Mouse (Mus musculus) lung, postnatal 36 days (tissue): ENCODE results near the gene Mgat4e.
"Not testable (repeated sequence)": the region's sequence is repeated elsewhere in the genome, so short reads cannot be mapped to it uniquely, and the experiment has no call there.

ENCODE experiments used
- DNase-seq: peaks from one replicate; pipeline ENCODE4 v3.0.0; 2022; ENCODE audit warnings: mixed read lengths

The Mgat4e gene

DNA sequence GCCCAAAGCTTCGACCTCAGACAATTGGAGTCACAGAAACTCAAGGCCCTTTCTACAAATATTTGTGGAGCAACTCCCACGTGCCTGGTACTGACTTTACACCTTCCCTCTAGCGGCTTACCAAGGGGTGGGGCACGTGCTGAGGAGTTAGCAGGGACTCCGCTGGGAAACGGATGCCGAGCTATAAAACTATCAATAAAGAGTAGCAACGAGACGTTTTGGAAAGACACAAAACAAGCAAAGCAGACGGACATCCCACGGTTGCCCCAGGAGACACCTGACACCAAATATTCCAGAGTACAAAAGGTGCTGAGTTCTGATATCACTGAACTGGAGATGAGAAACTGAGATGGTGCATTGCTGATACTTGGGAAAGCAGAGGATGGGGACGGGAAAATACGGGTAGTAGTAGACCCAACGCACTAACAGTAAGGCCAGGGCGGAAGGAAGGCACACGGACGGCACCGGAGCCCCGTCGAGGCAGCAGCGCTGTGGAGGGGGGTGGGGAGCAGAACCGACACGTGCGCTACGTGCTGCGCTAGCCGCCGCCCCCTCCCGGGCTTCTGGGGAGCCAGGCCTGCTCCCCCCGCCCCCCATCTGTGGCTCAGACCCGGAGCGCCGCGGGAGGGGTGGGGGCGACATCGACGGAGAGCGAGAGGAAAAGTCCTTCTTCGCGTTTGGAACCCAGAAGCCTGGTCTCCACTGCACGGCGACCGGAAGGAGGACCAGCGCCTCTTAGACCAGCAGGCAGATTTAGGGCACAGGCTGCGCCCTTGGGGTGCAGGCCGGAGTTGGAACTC lies 6.6 kb upstream of the Mgat4e start:
- peak; percentile 43 for DNase-seq

DNA sequence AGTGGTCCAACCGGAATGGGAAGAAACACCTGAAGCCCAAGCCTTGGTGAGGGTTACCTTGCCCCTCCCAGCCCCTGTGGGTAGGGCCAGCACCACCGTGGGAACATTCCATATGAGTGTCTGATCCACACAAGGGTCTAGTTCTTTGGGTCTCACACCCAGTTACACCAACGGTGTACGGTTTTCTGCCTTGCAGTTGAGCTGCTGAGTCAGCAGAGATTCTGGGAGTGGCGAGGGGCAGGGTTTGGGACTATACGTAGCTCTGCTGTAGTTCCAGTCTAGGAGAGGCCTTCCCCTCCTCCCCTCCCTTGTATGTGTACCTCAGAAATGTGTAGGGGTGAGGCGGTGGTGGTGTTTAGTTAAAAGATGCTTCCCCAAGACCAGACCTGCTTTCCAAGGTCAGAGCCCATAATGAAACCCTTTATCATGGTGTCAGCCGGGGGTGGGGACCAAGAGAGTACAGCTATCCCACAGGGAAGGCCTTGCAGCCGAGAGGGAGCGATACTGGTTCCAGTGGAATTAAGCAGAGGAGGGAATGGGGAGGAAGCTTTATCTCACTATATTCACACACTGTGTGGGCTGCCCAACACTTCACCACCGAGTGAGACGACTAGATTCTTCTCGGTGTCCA lies 5.9 kb upstream of the Mgat4e start:
- peak; percentile 70 for DNase-seq

DNA sequence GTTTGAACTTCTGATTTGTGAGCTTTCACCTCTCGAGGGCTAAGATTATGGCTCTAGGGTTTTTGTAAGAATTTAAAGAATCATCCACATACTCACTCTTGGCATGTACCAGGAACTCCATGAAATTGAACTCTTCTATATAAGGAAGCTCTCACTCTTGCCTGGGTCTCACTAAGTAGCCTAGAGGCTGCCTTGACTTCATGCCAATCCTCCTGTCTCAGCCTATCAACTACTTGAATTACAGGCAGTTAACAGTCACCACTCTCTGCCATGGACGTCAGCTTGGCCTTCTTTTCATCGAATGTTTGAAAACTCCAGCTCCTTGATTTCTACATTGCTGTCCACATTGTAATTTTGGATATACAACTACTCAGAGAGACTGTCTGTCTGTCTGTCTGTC lies 2.9 kb upstream of the Mgat4e start:
- DNase-seq, result no peak

DNA sequence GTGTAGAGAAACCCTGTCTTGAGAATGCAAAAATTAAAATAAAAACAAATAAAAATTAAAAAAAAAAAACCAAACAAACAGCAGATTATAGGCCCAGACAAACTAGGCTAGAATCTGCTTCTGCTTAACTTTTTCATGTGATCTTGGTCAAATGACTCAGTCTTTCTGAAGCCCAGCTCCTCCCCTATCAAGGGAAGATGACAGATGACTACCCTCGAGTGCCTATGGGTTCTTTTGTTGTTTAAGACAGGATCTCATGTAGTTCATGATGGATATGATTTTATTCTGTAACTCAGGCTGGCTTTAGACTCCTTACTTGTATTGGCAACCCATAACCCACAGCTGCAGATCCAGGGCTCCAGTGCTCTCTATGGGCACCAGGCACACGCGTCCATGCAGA lies 2.4 kb upstream of the Mgat4e start:
- DNase-seq, result no peak

DNA sequence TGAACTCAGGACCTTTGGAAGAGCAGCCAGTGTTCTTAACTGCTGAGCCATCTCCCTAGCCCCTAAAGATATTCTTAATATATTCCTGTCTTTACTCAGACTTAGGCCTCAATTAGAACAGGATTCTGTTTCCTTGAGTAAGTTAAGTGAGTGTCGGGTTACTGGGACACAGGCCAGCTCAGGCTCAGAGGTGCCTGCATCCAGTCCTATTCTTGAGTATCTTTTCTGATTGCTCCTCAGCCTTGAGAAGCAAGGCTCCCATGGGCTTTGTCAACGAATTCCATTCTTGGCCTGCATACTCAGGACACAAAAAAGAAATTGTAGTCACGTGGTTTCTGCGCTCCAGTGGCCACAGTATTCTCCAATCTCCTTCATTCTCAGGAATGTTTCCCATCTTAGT lies 1.3 kb downstream of the Mgat4e start:
- DNase-seq, result no peak

DNA sequence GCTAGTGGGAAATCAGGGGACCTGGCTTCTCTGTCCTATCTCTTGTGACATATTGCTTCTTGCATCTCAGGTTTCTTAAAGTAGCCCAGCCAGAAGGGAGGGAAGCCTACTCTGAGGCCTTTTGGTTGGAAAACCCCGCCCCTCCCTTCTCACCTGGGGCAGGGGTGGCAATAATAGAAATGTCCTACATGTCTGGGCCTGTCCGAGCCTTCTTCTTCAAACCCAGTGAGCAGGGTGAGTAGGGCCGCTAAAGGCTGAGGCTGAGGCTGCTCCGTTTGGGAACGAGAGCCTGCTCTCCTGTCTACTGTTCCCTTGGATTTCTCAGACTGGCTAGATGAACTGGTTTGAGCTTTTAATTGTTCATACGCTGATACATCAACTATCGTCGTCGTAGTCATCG lies 8.9 kb downstream of the Mgat4e start:
- no peak for DNase-seq

DNA sequence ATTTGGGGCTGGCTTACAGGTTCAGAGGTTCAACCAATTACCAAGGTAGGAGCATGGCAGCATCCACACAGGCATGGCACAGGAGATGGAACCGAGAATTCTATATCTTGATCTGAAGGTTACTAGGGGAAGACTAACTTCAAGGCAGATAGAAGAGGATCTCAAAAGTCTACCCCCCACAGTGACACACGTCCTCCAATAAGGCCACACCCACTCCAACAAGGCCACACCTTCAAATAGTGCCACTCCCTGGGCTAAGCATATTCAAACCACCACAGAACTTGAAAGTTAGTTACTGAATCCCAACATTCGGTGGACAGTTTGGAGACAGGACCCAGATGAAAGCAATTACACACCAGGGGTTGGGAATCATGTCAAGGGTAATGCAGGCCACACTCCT lies 14.0 kb downstream of the Mgat4e start:
- no peak for DNase-seq

DNA sequence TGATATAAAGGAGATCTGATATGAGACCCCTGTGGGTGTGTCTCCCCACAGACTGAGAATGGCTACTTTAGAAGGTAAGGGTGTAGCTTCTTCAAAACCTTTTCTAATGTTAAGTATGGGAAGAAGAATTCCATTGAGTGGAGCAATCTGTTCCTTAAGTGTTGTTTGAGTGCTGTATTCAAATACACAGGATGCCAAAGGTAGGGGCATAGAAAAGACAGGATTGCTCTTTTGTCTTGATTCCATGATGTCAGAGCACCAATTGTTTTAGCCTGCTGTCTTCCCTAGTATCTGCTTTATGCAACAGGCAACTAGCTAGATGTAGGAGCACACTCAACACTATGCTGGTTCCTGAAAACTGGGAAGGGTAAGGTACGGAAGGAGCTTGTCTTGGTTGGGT lies 14.4 kb downstream of the Mgat4e start:
- no peak for DNase-seq

DNA sequence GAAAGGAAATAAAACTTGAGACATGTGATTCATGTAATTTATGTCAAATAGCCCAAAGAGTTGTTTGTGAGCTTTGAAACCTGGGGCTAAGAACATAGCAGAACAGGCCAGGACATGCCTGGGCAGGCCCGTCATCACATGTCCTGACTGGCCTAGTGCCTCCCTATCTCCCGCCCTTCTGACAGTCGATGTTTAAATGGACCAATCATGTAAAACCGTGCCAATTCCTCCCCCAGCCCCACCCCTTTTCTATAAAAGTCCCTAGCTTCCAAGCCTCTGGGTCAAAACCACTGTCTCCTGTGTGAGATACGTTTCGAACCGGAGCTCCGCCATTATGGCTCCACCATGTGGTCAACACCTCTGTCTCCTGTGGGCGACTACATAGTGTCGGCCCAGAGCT lies 15.8 kb downstream of the Mgat4e start:
- DNase-seq, result not testable (repeated sequence)

DNA sequence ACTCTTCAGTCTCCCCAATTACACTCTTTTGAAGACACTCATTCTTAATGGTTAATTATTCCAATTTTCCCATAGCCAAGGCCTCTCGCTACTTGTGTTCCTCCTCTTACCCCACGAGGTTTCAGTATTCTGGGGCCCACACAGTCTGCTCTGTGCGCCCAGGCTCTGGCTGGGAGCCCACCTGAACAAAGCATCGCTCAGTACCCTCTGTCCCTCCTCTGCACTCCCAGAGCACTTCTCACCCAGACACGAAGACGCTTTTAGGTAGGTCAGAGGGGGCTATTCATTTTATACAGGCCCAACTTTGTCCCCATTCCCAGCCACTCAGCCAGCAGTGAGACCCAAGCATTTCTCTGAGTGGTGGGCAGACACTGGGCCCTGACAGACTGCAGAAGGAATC lies 18.9 kb downstream of the Mgat4e start:
- DNase-seq, result no peak

DNA sequence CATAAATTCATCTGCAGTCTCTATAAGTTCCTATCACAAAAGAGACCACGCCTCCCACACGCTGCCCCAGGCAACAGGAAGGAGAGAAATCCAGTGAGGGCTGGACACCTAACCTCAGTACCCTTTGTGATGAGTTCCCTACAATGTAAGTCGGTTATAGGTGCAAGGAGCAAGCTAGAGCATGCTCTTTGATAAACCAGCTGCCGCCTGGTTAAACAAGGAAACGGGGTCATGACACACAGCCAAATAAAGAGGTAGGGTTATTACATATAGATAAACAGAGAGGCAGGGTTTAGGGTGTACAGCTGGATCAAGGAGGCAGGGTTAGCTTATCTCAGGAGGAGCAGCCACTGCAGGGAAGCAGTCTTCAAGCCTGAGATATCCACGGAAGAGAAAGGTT lies 22.7 kb downstream of the Mgat4e start:
- DNase-seq, result no peak

DNA sequence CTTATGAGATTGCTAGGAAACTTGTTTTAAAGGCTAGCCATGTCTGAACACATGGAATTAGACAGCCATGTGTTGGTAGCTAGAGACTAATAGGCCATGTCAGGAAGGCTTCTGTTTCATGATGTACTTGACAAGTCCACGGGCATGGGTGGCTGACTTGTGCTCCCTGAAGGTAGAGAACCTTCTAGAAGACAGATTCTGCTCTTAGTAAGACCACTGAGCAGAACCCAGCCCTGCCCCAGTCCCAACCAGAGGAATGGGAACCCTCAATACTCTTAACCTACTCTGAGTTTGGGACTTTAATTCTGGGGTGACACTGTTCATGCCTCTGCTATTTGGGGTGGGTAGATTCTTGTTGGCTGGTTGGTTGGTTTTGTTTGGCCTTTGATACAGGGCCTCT lies 24.5 kb downstream of the Mgat4e start:
- no peak for DNase-seq

DNA sequence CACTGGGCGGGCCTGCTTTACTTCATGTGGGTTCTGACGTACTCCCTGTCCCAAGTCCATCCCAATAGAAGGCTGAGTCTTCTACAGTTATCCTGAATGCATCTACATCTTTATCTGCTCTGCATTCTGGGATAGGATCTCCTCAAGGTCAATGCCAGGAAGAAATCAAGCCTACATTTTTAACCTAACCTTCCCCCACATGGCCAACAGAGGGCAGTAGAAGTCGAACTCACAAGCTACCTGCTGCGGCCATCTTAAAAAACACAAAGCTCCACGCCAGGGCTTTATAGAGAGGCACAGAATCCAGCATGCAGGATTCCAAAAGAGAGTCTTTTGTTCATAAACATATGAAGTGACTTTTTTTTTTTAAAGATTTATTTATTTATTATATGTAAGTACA lies 25.1 kb downstream of the Mgat4e start:
- DNase-seq, result peak; percentile 70

DNA sequence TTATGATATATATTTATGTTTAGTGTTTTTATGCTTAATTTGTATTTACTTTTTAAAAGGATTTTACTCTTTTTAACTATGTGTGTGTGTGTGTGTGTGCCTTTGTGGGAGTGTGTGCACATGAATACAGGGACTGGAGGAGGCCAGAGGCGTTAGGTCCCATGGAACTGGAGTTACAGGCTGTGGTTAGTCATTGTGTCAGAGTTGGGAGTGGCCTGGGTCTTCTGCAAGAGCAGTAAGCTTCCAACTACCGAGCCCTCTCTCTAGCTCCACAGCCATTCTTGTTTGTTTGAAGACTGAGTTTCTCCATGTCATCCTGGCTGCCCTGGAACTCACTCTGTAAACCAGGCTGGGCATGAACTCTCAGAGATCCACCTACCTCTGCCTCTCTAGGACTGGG lies 27.2 kb downstream of the Mgat4e start:
- DNase-seq, result no peak

DNA sequence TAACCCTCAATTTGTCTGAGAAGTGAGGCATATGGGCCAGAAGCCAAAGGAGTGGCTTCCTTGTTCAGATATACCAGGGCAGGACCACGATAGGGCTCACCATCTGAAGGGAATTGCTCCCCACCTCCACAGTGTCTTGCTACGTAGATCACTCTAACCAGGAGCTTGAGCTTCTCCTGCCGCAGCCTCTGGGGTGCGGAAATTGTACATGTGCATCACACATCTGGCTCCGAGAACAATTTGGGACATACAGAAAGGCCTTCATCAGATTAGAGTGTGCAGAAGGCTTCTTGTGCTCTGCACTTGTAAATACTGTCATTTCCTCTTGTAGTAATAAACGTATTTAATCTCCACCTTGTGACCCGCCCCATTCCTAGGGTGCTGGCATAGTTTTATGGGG lies 28.3 kb downstream of the Mgat4e start:
- DNase-seq, result no peak

DNA sequence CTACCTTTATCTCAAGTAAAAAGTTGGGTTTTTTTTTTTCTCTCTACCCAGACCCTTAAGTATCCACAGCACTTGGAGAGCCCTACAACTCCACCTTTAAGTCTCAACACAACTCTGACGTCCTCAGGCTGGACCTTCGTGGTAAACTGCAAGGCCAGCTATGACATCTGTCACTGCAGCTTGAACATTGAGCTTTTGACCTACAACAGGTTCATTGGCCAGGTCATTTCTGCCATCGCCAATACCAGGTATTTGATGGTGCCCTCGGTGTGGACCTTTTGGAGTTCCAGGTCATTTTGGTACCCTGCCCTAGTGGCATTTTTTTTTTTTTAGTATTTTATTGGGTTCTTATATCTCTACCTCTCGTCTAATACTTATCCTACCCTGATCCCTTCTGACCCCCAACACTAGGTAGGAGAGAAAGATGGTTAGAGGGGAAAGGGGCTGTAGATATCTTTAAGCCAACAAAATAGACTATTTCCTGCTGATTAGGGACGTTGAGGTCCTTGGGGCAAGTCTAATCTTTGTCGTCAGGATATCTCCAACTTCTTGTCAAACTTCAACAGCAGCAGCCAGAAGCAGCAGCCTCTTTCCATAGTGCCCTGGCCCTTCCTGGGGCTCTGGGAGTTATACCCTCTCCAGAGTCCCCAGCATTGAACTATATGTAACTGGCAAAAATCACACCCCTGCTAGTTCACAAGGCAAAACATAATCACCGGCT lies 29.3 kb downstream of the Mgat4e start:
- no peak for DNase-seq

DNA sequence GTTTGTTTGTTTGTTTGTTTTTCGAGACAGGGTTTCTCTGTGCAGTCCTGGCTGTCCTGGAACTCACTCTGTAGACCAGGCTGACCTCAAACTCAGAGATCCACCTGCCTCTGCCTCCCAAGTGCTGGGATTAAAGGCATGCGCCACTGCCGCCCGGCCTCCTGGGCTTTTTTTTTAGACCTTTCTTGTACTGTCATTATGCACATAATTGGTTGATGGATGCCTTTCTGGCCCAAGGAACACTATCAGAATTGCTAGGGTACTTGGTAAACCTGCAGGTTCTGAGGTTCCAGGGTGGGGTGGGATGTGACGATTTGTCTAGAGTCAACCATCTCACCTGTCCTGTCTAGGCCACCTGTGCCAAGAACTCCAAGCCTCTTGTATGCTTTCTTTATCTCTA lies 30.3 kb downstream of the Mgat4e start:
- not testable (repeated sequence) for DNase-seq

DNA sequence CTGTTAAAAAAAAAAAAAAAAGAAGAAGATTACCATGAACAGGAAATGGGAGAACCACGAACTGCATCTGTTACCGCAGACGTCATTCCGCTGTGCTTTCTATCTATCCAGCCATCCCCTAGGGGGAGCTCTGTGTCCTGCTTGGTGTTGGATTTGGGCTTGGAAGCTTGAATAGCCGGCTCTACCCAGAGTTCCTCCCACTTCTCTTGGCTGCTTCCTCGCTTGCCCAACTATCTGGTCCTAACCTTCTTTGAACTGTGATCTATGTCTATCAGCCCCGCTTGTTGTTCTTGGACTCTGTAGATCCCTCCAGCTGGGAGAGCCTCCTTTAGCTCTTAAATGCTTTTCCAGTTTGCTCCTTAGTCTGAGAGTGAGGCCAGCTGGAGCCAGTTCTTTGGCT lies 30.8 kb downstream of the Mgat4e start:
- peak; percentile 96 for DNase-seq

DNA sequence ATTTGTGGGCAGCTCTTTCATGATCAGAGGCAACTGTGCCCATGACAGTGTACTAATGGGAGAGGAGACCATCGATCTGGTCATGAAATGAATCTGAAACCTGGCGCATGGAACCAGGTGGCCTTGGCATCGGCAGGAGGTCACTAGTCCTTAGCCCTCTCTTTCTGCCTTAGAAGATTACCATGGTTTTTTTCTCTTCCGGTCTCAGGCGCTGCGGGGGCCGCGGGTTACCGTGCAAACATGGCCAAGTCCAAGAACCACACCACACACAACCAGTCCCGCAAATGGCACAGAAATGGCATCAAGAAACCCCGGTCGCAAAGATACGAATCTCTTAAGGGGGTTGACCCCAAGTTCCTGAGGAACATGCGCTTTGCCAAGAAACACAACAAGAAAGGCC lies 31.6 kb downstream of the Mgat4e start:
- DNase-seq, result not testable (repeated sequence)

DNA sequence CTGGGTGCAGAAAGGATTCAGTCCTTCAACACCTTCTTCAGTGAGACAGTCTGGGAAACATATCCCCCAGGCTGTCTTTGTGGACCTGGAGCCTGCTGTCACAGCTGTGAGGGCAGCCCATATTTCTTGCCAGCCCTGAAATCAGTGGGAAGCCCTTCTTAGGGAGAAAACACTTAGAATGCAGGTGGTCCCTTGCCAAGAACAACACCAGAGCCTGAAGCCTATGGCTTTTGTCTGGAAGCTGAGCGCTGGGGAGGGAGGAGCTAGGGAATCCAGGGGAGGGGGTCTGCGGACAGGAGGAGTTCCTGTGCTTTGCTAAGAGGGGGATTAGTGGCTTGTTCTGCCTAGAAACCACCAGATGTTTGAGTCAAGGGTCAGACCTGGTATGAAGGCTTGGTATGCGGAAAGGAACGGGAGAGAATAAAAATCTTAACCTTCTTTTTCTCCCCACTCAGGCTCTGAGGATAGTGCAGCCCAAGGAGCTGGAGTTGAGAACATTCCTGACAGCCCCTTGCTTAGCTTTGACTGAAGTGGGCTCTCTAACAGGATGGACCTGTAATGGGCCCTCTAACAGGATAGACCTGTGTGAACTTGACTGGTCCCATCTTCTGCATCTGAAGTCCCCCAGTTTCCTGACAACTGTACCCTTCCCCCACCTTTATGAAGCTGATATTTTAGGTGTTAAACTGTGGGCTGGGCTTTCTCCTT lies 32.8 kb downstream of the Mgat4e start:
- DNase-seq, result peak; percentile 9

DNA sequence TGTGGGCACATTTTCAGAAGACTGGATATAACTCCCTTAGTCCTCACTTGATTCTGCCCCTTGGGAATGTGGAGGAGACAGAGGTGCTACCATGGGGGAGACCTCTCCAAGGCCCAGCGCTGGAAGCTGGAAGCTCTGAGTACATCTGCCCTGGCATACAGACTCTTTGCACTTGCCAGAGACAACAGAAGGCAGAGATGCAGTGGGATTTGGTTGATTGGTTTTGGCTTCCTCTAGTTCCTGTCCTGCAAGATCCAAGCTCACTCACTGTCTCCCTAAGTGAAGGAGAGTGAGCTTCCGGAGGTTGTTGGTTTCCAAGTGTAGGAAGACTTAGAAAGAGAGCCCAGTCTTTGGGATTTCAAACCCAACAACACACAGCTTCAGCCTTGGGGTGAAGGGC lies 33.6 kb downstream of the Mgat4e start:
- no peak for DNase-seq

DNA sequence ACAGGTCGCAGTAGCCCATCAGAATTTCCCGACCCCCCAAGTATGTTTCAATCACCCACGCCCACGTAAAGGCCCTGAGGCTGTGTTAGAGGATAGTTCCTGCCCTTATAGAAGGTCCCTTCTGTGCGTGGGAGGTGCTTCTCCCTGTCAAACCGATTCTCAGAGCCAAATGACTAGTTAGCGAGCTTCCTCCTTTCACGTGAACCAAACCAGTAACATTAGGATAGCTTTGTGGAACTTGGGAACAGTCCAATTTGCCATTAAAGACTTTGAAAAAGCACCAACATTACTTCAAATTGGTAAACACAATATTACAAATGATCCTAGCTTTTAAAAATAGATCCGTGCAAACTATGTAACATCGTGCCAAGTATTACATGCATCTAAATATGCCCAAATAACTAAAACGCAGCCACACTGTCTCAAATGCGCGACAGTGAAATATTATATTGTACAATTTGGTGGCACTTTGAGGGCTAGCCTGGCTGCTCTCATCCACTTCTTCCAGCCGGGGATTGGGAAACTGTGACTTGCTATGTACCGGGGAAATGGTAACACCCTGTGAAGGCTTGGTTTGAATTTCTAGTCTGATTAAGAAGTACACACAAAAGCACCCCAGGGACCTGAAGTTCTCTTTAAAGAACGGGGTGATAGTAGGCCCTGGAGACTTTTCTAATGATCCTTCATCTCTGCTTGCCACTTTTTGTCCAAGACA lies 35.4 kb downstream of the Mgat4e start:
- peak; percentile 57 for DNase-seq
